Mouse (Mus musculus): Measurements from ENCODE around the gene Clnk. TPM values are rescaled to one million over a fixed set of nuclear protein-coding genes. Genes with fewer than 3 reads are reported as not detected.

Gene Clnk
- polyA plus RNA-seq, 1 experiment from 2014 or later = 0.13 TPM

- 13% methylated on average over 1 of the region's 1 CpGs for WGBS
- H3K36me3 ChIP-seq = no peaks in the 10 kb centered on the region
- no peaks in the 10 kb centered on the region for H3K9me3 ChIP-seq
- H3K4me3 ChIP-seq = no peak overlapping the region
- no peak overlapping the region for H3K27ac ChIP-seq (replicated peaks)
- no peaks in the 10 kb centered on the region for H3K27me3 ChIP-seq
- no peaks in the 10 kb centered on the region; the same call in 1 of the 2 replicates for H3K4me1 ChIP-seq
- ATAC-seq (replicated peaks) = no peak
- H3K4me2 ChIP-seq (replicated peaks) = no peak overlapping the region
- no peak overlapping the region for H3K9ac ChIP-seq (replicated peaks)
Measured at GRCm38 (mm10) chr5:38874931-38875330, 1.7 kb downstream of the Clnk start.

- Histone ChIP-seq H3K27me3 (no peaks in the 10 kb centered on the region), H3K4me1 (no peaks in the 10 kb centered on the region; the same call in 1 of the 2 replicates), H3K36me3 (no peaks in the 10 kb centered on the region), H3K27ac (replicated peaks) (no peak overlapping the region), H3K4me2 (replicated peaks) (no peak overlapping the region), H3K9me3 (no peaks in the 10 kb centered on the region), H3K4me3 (no peak overlapping the region), H3K9ac (replicated peaks) (no peak overlapping the region)
- ATAC-seq (replicated peaks) = no peak
- 94% methylated on average over 3 of the region's 3 CpGs for WGBS
Measured at GRCm38 (mm10) chr5:38872906-38873305, 3.7 kb downstream of the Clnk start.

- no peaks in the 10 kb centered on the region for H3K36me3 ChIP-seq
- no peaks in the 10 kb centered on the region for H3K9me3 ChIP-seq
- no peaks in the 10 kb centered on the region for H3K4me1 ChIP-seq
- ATAC-seq (replicated peaks) = 0 out of 2 replicates have a peak, but pooled peaks have one; percentile 38
- H3K27me3 ChIP-seq = no peaks in the 10 kb centered on the region
- no peak overlapping the region for H3K4me3 ChIP-seq
- WGBS = 46% methylated on average over 2 of the region's 2 CpGs
- no peak overlapping the region for H3K4me2 ChIP-seq (replicated peaks)
- H3K9ac ChIP-seq (replicated peaks) = no peak overlapping the region
- H3K27ac ChIP-seq (replicated peaks) = no peak overlapping the region
Measured at GRCm38 (mm10) chr5:38871591-38871990, 5.0 kb downstream of the Clnk start.

GRCm38 (mm10) chr5:38870485-38870884 is 6.1 kb downstream of the Clnk start:
- no peaks in the 10 kb centered on the region for H3K27me3 ChIP-seq
- no peak for ATAC-seq (replicated peaks)
- H3K4me2 ChIP-seq (replicated peaks) = no peak overlapping the region
- no peak overlapping the region for H3K27ac ChIP-seq (replicated peaks)
- H3K4me1 ChIP-seq = no peaks in the 10 kb centered on the region
- H3K36me3 ChIP-seq = no peaks in the 10 kb centered on the region
- H3K9ac ChIP-seq (replicated peaks) = no peak overlapping the region
- no peaks in the 10 kb centered on the region for H3K9me3 ChIP-seq
- H3K4me3 ChIP-seq = no peak overlapping the region
- WGBS = 61% methylated on average over 12 of the region's 12 CpGs

GRCm38 (mm10) chr5:38869976-38870375 is 6.6 kb downstream of the Clnk start:
- no peak overlapping the region for H3K4me3 ChIP-seq
- H3K9ac ChIP-seq (replicated peaks) = no peak overlapping the region
- ATAC-seq (replicated peaks) = no peak
- no peak overlapping the region for H3K4me2 ChIP-seq (replicated peaks)
- no peak overlapping the region for H3K27ac ChIP-seq (replicated peaks)
- H3K9me3 ChIP-seq = no peaks in the 10 kb centered on the region
- no peaks in the 10 kb centered on the region for H3K36me3 ChIP-seq
- H3K4me1 ChIP-seq = no peaks in the 10 kb centered on the region
- no peaks in the 10 kb centered on the region for H3K27me3 ChIP-seq
- 81% methylated on average over 9 of the region's 9 CpGs for WGBS

GRCm38 (mm10) chr5:38864624-38865023 is 12.0 kb downstream of the Clnk start:
- Histone ChIP-seq H3K9me3 (no peaks in the 10 kb centered on the region), H3K27me3 (no peaks in the 10 kb centered on the region), H3K27ac (replicated peaks) (no peak overlapping the region), H3K4me3 (no peak overlapping the region), H3K4me2 (replicated peaks) (no peak overlapping the region), H3K36me3 (no peaks in the 10 kb centered on the region), H3K9ac (replicated peaks) (no peak overlapping the region), H3K4me1 (peaks cover 8% of the 10 kb centered on the region; the same call in 1 of the 2 replicates)
- 90% methylated on average over 6 of the region's 6 CpGs for WGBS
- no peak for ATAC-seq (replicated peaks)

GRCm38 (mm10) chr5:38863029-38863428 is 13.6 kb downstream of the Clnk start:
- Histone ChIP-seq H3K36me3 (no peaks in the 10 kb centered on the region), H3K9ac (replicated peaks) (no peak overlapping the region), H3K4me2 (replicated peaks) (no peak overlapping the region), H3K27ac (replicated peaks) (no peak overlapping the region), H3K9me3 (no peaks in the 10 kb centered on the region), H3K4me3 (no peak overlapping the region), H3K4me1 (peaks cover 8% of the 10 kb centered on the region; the same call in 1 of the 2 replicates), H3K27me3 (no peaks in the 10 kb centered on the region)
- 71% methylated on average over 3 of the region's 3 CpGs for WGBS
- ATAC-seq (replicated peaks) = no peak; the same call in 1 of the 2 replicates

- H3K9ac ChIP-seq (replicated peaks) = no peak overlapping the region
- H3K27me3 ChIP-seq = no peaks in the 10 kb centered on the region
- H3K4me2 ChIP-seq (replicated peaks) = no peak overlapping the region
- 0 out of 2 replicates have a peak, but pooled peaks have one; percentile 23 for ATAC-seq (replicated peaks)
- 63% methylated on average over 13 of the region's 13 CpGs for WGBS
- no peak overlapping the region for H3K27ac ChIP-seq (replicated peaks)
- H3K36me3 ChIP-seq = no peaks in the 10 kb centered on the region
- H3K4me1 ChIP-seq = peaks cover 8% of the 10 kb centered on the region; the same call in 1 of the 2 replicates
- H3K4me3 ChIP-seq = no peak overlapping the region
- H3K9me3 ChIP-seq = no peaks in the 10 kb centered on the region
Measured at GRCm38 (mm10) chr5:38862288-38862985, 14.2 kb downstream of the Clnk start.

GRCm38 (mm10) chr5:38858015-38858721 is 18.4 kb downstream of the Clnk start:
- no peak for ATAC-seq (replicated peaks)
- H3K4me2 ChIP-seq (replicated peaks) = no peak overlapping the region
- H3K27me3 ChIP-seq = no peaks in the 10 kb centered on the region
- no peak overlapping the region for H3K4me3 ChIP-seq
- H3K27ac ChIP-seq (replicated peaks) = no peak overlapping the region
- H3K36me3 ChIP-seq = no peaks in the 10 kb centered on the region
- no peaks in the 10 kb centered on the region for H3K9me3 ChIP-seq
- H3K9ac ChIP-seq (replicated peaks) = no peak overlapping the region
- peaks cover 8% of the 10 kb centered on the region; the same call in 1 of the 2 replicates for H3K4me1 ChIP-seq
- 62% methylated on average over 4 of the region's 4 CpGs for WGBS

GRCm38 (mm10) chr5:38857591-38857990 is 19.0 kb downstream of the Clnk start:
- ATAC-seq (replicated peaks) = no peak
- H3K36me3 ChIP-seq = no peaks in the 10 kb centered on the region
- no peak overlapping the region for H3K27ac ChIP-seq (replicated peaks)

GRCm38 (mm10) chr5:38850171-38850570 is 26.4 kb downstream of the Clnk start:
- Histone ChIP-seq H3K27ac (replicated peaks) (no peak overlapping the region), H3K4me1 (no peaks in the 10 kb centered on the region), H3K9me3 (no peaks in the 10 kb centered on the region), H3K36me3 (no peaks in the 10 kb centered on the region), H3K4me2 (replicated peaks) (no peak overlapping the region), H3K9ac (replicated peaks) (no peak overlapping the region), H3K4me3 (no peak overlapping the region), H3K27me3 (no peaks in the 10 kb centered on the region)
- ATAC-seq (replicated peaks) = no peak
- WGBS = 93% methylated on average over 1 of the region's 1 CpGs

More at GRCm38 (mm10) chr5:38857591-38857990, 19.0 kb downstream of the Clnk start:
- H3K4me1 ChIP-seq = peaks cover 6% of the 10 kb centered on the region; the same call in 1 of the 2 replicates
- H3K9ac ChIP-seq (replicated peaks) = no peak overlapping the region
- WGBS = 71% methylated on average over 1 of the region's 1 CpGs
- no peak overlapping the region for H3K4me3 ChIP-seq
- no peak overlapping the region for H3K4me2 ChIP-seq (replicated peaks)
- H3K9me3 ChIP-seq = no peaks in the 10 kb centered on the region
- no peaks in the 10 kb centered on the region for H3K27me3 ChIP-seq

GRCm38 (mm10) chr5:38845529-38845928 is 31.1 kb downstream of the Clnk start:
- H3K9me3 ChIP-seq = no peaks in the 10 kb centered on the region
- H3K27ac ChIP-seq (replicated peaks) = no peak overlapping the region
- no peak for ATAC-seq (replicated peaks)
- H3K4me3 ChIP-seq = no peak overlapping the region
- H3K27me3 ChIP-seq = no peaks in the 10 kb centered on the region
- H3K4me2 ChIP-seq (replicated peaks) = no peak overlapping the region
- no peaks in the 10 kb centered on the region for H3K4me1 ChIP-seq
- WGBS = 70% methylated on average over 3 of the region's 3 CpGs
- H3K9ac ChIP-seq (replicated peaks) = no peak overlapping the region
- no peaks in the 10 kb centered on the region for H3K36me3 ChIP-seq
